Mouse (Mus musculus) liver, embryonic 14.5 days (tissue): ENCODE results near the gene Tnik. TPM values are rescaled to one million over a fixed set of nuclear protein-coding genes. Genes with fewer than 3 reads are reported as not detected.

ENCODE experiments used
- ATAC-seq: fragments of 200-750 bp; cut with Nextera tagmentation; 2 replicates; pipeline ENCODE4 v1.8.0; 2017; ENCODE audit warnings: moderate number of reproducible peaks, mild to moderate bottlenecking, moderate library complexity; ENCODE audit not compliant: insufficient read depth
- DNase-seq, 3 experiments: peaks; one replicate each; pipeline ENCODE4 v3.0.0-alpha.2; 2012 to 2013; ENCODE audit warnings: low read depth in 3 of 3, low spot score in 3 of 3
- H3K27ac ChIP-seq: fragments of 300-500 bp; sonication (generic); 2 replicates; pipeline ENCODE4 v1.5.1; 2014; ENCODE audit warnings: moderate library complexity, mild to moderate bottlenecking, control low read depth, inconsistent platforms
- H3K27me3 ChIP-seq: fragments of 300-500 bp; sonication (generic); 2 replicates; pipeline ENCODE4 v1.6.1; 2014; ENCODE audit warnings: mild to moderate bottlenecking, low read length, moderate library complexity; ENCODE audit not compliant: control insufficient read depth, insufficient read depth
- H3K36me3 ChIP-seq: fragments of 300-500 bp; sonication (generic); replicated peaks from 2 replicates; pipeline ENCODE4 v1.6.1; 2014; ENCODE audit warnings: low read depth; ENCODE audit not compliant: control insufficient read depth, insufficient read depth
- H3K4me1 ChIP-seq, 2 experiments: fragments of 200-500 bp in 1 of 2; fragments of 300-500 bp in 1 of 2; sonication (generic) in 1 of 2; replicated peaks; 2 replicates each; pipeline ENCODE4 v1.6.1; 2012 to 2014; ENCODE audit warnings: antibody characterized with exemption in 1 of 2, inconsistent platforms in 1 of 2, low read length in 1 of 2; ENCODE audit not compliant: control insufficient read depth in 2 of 2, insufficient read depth in 2 of 2
- H3K4me2 ChIP-seq: fragments of 300-500 bp; sonication (generic); 2 replicates; pipeline ENCODE4 v1.6.1; 2014; ENCODE audit warnings: low read depth, mild to moderate bottlenecking, control low read depth, moderate library complexity
- H3K4me3 ChIP-seq, 2 experiments: fragments of 200-500 bp in 1 of 2; fragments of 300-500 bp in 1 of 2; sonication (generic) in 1 of 2; 2 replicates each; pipeline ENCODE4 v1.5.1; 2012 to 2014; ENCODE audit warnings: low read depth in 2 of 2, low read length in 2 of 2, mild to moderate bottlenecking in 2 of 2, control low read depth in 1 of 2, inconsistent platforms in 1 of 2, moderate library complexity in 1 of 2; ENCODE audit not compliant: insufficient read depth in 1 of 2
- H3K9ac ChIP-seq: fragments of 300-500 bp; sonication (generic); replicated peaks from 2 replicates; pipeline ENCODE4 v1.6.1; 2014; ENCODE audit warnings: mild to moderate bottlenecking, control low read depth, moderate library complexity
- H3K9me3 ChIP-seq: fragments of 300-500 bp; sonication (generic); 2 replicates; pipeline ENCODE4 v1.6.1; 2016; ENCODE audit warnings: low read length, mixed read lengths; ENCODE audit not compliant: control insufficient read depth
- CTCF ChIP-seq: IDR thresholded peaks from 2 replicates; pipeline ENCODE4 v1.5.1; 2016; ENCODE audit warnings: antibody characterized with exemption, low read depth, control low read depth
- EP300 ChIP-seq: IDR thresholded peaks from 2 replicates; pipeline ENCODE4 v1.6.1; 2016; ENCODE audit warnings: antibody characterized with exemption, low read depth
- WGBS: fragments of 180-500 bp; shearing (Covaris S2); extraction: QIAGEN DNeasy Blood & Tissue Kit; methylation state at CpG from one replicate; pipeline ENCODE4 v1.1.7; 2014; ENCODE audit not compliant: insufficient replicate concordance; 5-methylcytosine and 5-hydroxymethylcytosine counted together
- polyA plus RNA-seq, 2 experiments: library from polyadenylated mRNA; depleted of rRNA in 1 of 2; stranded (reverse) in 1 of 2; unstranded in 1 of 2; fragments of >200 nt; fragmentation: Nextera tagmentation in 1 of 2; extraction: Ambion mirVana in 1 of 2; gene quantifications; 2 replicates each; pipeline versions ENCODE4 v1.2.1 to v1.2.3; 2012 to 2014

The Tnik gene
- polyA plus RNA-seq, 2 experiments = 0.89 to 2.0 TPM

DNA sequence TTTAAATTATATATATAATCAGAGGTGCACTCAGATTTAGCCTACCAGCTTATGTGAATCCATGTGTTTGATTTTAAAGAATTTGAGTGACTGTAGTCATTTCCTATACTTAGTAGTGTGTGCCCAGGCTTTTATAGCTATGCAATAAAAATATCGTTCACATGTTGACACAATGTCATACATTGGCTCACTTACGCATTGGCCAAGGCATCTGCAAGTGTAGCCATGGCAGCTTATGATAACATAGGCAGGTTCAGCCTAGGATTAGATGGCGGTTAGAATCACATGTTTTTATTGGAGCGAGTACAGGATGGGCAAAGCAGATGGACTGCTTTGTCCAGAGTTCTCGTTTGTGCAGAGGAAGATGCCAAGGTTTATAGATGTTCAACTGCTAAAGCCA is 40.9 kb downstream of the Tnik start:
- Histone ChIP-seq H3K27me3 (no peaks in the 10 kb centered on the region), H3K4me1 (peaks cover 16 to 28% of the 10 kb centered on the region in 2 experiments), H3K36me3 (no peaks in the 10 kb centered on the region), H3K9ac (no peak overlapping the region), H3K4me3 (no peak overlapping the region), H3K27ac (no peak overlapping the region), H3K4me2 (no peak overlapping the region), H3K9me3 (no peaks in the 10 kb centered on the region)
- WGBS = 75% methylated on average over 5 of the region's 5 CpGs
- no peak for TF ChIP-seq EP300
- TF ChIP-seq CTCF = no peak
- ATAC-seq (no peak), DNase-seq (no peak)

GRCm38 (mm10) chr3:28306852-28307251 is 43.8 kb downstream of the Tnik start:
- TF ChIP-seq CTCF = no peak
- TF ChIP-seq EP300 = no peak
- no peak overlapping the region for H3K27ac ChIP-seq
- H3K4me1 ChIP-seq = peaks cover 5 to 10% of the 10 kb centered on the region in 2 experiments
- H3K27me3 ChIP-seq = no peaks in the 10 kb centered on the region
- no peaks in the 10 kb centered on the region for H3K9me3 ChIP-seq
- WGBS = 60% methylated on average over 3 of the region's 3 CpGs
- H3K9ac ChIP-seq = no peak overlapping the region
- no peak overlapping the region for H3K4me3 ChIP-seq
- DNase-seq (no peak), ATAC-seq (no peak)
- H3K36me3 ChIP-seq = no peaks in the 10 kb centered on the region
- no peak overlapping the region for H3K4me2 ChIP-seq

GRCm38 (mm10) chr3:28314438-28314837 is 51.4 kb downstream of the Tnik start:
- Histone ChIP-seq H3K4me1 (no peaks in the 10 kb centered on the region), H3K27ac (no peak overlapping the region), H3K9ac (no peak overlapping the region), H3K4me2 (no peak overlapping the region), H3K4me3 (no peak overlapping the region), H3K27me3 (no peaks in the 10 kb centered on the region), H3K36me3 (no peaks in the 10 kb centered on the region), H3K9me3 (no peaks in the 10 kb centered on the region)
- no peak for DNase-seq
- TF ChIP-seq CTCF (no peak), EP300 (no peak)
- no peak for ATAC-seq
- WGBS = 68% methylated on average over 2 of the region's 2 CpGs

DNA sequence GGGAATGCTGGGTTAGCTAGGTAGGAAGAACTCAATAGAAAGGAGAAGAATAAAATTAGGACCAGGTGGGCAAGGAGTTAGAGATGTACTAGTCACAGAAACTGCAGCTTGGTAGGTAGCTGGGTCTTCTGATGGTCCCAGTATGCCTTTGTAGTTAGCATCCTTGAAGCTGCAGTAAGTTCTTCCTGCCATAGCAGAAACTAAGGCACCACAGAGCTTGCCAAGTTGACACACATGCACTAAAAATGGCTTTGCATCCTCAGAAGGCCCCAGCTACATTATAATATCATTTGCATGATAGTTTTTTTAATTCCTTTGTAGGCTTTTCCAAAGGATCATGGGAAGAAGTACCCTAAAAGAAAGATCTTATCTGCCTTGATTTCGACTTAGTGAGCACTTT is 54.3 kb downstream of the Tnik start:
- Histone ChIP-seq H3K36me3 (no peaks in the 10 kb centered on the region), H3K9me3 (no peaks in the 10 kb centered on the region), H3K4me3 (no peak overlapping the region), H3K4me2 (no peak overlapping the region), H3K27me3 (no peaks in the 10 kb centered on the region), H3K4me1 (no peaks in the 10 kb centered on the region), H3K27ac (no peak overlapping the region), H3K9ac (no peak overlapping the region)
- TF ChIP-seq EP300 (no peak), CTCF (no peak)
- 43% methylated on average over 1 of the region's 1 CpGs for WGBS
- DNase-seq (no peak), ATAC-seq (no peak)

- no peak for ATAC-seq
These were observed 58.6 kb downstream of the Tnik start for GRCm38 (mm10) chr3:28321635-28322034.

More at GRCm38 (mm10) chr3:28321635-28322034, 58.6 kb downstream of the Tnik start:
- no peaks in the 10 kb centered on the region for H3K36me3 ChIP-seq
- no peaks in the 10 kb centered on the region for H3K4me1 ChIP-seq
- no peak for TF ChIP-seq EP300
- no peak for TF ChIP-seq CTCF
- H3K27me3 ChIP-seq = no peaks in the 10 kb centered on the region
- no peak overlapping the region for H3K4me3 ChIP-seq
- H3K9ac ChIP-seq = no peak overlapping the region
- H3K27ac ChIP-seq = no peak overlapping the region
- DNase-seq = no peak
- WGBS = 61% methylated on average over 8 of the region's 8 CpGs
- H3K9me3 ChIP-seq = no peaks in the 10 kb centered on the region
- no peak overlapping the region for H3K4me2 ChIP-seq
